Mouse (Mus musculus) urinary bladder, postnatal 4 days (tissue): ENCODE measurements around the gene Scel.
"Not testable (repeated sequence)": the region's sequence is repeated elsewhere in the genome, so short reads cannot be mapped to it uniquely, and the experiment has no call there.

Experiments
- DNase-seq, 2 experiments: peaks; one replicate each; pipeline ENCODE4 v3.0.0; 2021 to 2022; ENCODE audit warnings: low spot score in 2 of 2

The Scel gene

GRCm38 (mm10) chr14:103512802-103513472 is at the start of gene Scel:
Gene Scel, plus strand, starts transcription at chr14:103513342.
- DNase-seq, result peak in 1 of 2 experiments; percentile 20

- no peak for DNase-seq
Observed at GRCm38 (mm10) chr14:103468691-103469463, 44.3 kb upstream of the Scel start.

GRCm38 (mm10) chr14:103469464-103470015 is 43.6 kb upstream of the Scel start:
- DNase-seq, result no peak

GRCm38 (mm10) chr14:103471074-103471778 is 41.9 kb upstream of the Scel start:
- no peak for DNase-seq

- no peak for DNase-seq
Observed at GRCm38 (mm10) chr14:103471806-103472553, 41.2 kb upstream of the Scel start.

- no peak for DNase-seq
Observed at GRCm38 (mm10) chr14:103472554-103472905, 40.6 kb upstream of the Scel start.

GRCm38 (mm10) chr14:103475312-103475711 is 37.8 kb upstream of the Scel start:
- DNase-seq, result no peak

- DNase-seq, result not testable (repeated sequence)
Observed at GRCm38 (mm10) chr14:103476232-103476631, 36.9 kb upstream of the Scel start.

- DNase-seq, result no peak
Observed at GRCm38 (mm10) chr14:103477281-103477680, 35.9 kb upstream of the Scel start.

GRCm38 (mm10) chr14:103477959-103478358 is 35.2 kb upstream of the Scel start:
- DNase-seq, result no peak

GRCm38 (mm10) chr14:103479446-103479845 is 33.7 kb upstream of the Scel start:
- DNase-seq, result no peak

- no peak for DNase-seq
Observed at GRCm38 (mm10) chr14:103481514-103481913, 31.6 kb upstream of the Scel start.

- DNase-seq, result no peak
Observed at GRCm38 (mm10) chr14:103485671-103486070, 27.5 kb upstream of the Scel start.

GRCm38 (mm10) chr14:103486974-103487373 is 26.2 kb upstream of the Scel start:
- DNase-seq, result no peak

- DNase-seq, result no peak
Observed at GRCm38 (mm10) chr14:103488659-103489058, 24.5 kb upstream of the Scel start.

GRCm38 (mm10) chr14:103498199-103498598 is 14.9 kb upstream of the Scel start:
- no peak for DNase-seq

- no peak for DNase-seq
Observed at GRCm38 (mm10) chr14:103498613-103499012, 14.5 kb upstream of the Scel start.

GRCm38 (mm10) chr14:103499060-103499459 is 14.1 kb upstream of the Scel start:
- no peak for DNase-seq

GRCm38 (mm10) chr14:103500309-103500708 is 12.8 kb upstream of the Scel start:
- DNase-seq, result no peak

GRCm38 (mm10) chr14:103500941-103501340 is 12.2 kb upstream of the Scel start:
- peak in 1 of 2 experiments; percentile 22 for DNase-seq

GRCm38 (mm10) chr14:103504514-103504913 is 8.6 kb upstream of the Scel start:
- DNase-seq, result no peak

GRCm38 (mm10) chr14:103509544-103509943 is 3.6 kb upstream of the Scel start:
- no peak for DNase-seq
